Mouse (Mus musculus): ENCODE results near the gene Kcnd3. TPM values are rescaled to one million over a fixed set of nuclear protein-coding genes. Genes with fewer than 3 reads are reported as not detected.

Gene Kcnd3
- polyA plus RNA-seq, 1 experiment from 2014 or later, result 0.02 TPM

DNA sequence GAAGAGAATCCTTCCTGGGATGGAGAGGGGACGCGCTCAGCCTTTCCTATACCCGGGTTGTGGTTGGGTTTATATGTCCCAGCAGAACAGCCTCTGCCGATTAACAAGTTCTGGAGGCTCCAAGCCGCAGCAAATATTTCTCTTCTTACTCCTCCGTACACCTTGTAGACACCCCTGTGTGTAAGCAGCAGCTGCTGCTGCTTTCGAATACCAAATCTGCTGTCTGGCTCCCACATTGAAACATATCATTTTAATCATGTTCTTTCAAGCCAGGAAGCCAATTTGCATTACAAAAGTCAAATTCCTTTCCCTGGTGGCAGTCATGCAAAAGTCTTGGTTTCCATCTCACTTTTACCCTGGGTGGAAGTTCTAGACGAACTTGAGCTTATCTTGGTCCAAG, 76.7 kb downstream of the Kcnd3 start:
- Histone ChIP-seq H3K4me3 (ENCODE audit: low read depth, low read length) (no peak overlapping the region), H3K27me3 (ENCODE audit: insufficient read depth, low read length) (no peaks in the 10 kb centered on the region), H3K9ac (replicated peaks) (no peak overlapping the region), H3K36me3 (replicated peaks; ENCODE audit: insufficient read depth, low read length) (no peaks in the 10 kb centered on the region), H3K9me3 (ENCODE audit: low read length) (no peaks in the 10 kb centered on the region), H3K4me1 (ENCODE audit: insufficient read depth) (no peaks in the 10 kb centered on the region), H3K27ac (ENCODE audit: low read depth) (no peak overlapping the region), H3K4me2 (ENCODE audit: low read depth, low read length) (no peak overlapping the region)
- DNase-seq (no peak), ATAC-seq (no peak)
- 63% methylated on average over 8 of the region's 8 CpGs for WGBS (ENCODE audit: insufficient replicate concordance)
- no peak for TF ChIP-seq EP300 (IDR thresholded peaks at IDR 0.05; ENCODE audit: low read depth)
- no peak for TF ChIP-seq CTCF (IDR thresholded peaks at IDR 0.05; ENCODE audit: low read depth)

DNA sequence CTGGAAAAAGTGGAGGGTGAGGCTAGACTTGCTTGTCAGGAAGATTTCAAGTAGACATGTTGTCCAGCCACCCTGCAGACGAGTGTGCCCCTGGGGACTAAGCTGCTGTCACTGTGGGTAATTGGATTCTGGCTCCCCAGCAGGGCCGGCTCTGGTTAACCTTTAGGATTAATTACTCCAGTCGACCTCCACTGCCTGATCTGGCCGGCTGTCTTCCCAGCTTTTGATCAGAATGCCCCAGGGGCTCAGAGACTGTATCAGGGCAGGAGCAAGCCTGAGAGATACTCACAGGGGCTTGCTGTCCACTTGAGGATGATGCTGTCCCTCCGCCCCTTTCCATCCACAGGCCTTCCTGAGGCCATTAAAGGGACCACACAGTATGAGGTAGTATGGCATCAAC, 77.6 kb downstream of the Kcnd3 start:
- no peaks in the 10 kb centered on the region for H3K4me1 ChIP-seq (ENCODE audit: insufficient read depth)
- H3K27me3 ChIP-seq (ENCODE audit: insufficient read depth, low read length), result no peaks in the 10 kb centered on the region
- no peaks in the 10 kb centered on the region for H3K9me3 ChIP-seq (ENCODE audit: low read length)
- TF ChIP-seq CTCF (IDR thresholded peaks at IDR 0.05; ENCODE audit: low read depth), result no peak
- no peak for TF ChIP-seq EP300 (IDR thresholded peaks at IDR 0.05; ENCODE audit: low read depth)
- no peaks in the 10 kb centered on the region for H3K36me3 ChIP-seq (replicated peaks; ENCODE audit: insufficient read depth, low read length)
- H3K9ac ChIP-seq (replicated peaks), result no peak overlapping the region
- ATAC-seq (no peak), DNase-seq (no peak)
- no peak overlapping the region for H3K27ac ChIP-seq (ENCODE audit: low read depth)
- H3K4me2 ChIP-seq (ENCODE audit: low read depth, low read length), result no peak overlapping the region
- no peak overlapping the region for H3K4me3 ChIP-seq (ENCODE audit: low read depth, low read length)
- WGBS (ENCODE audit: insufficient replicate concordance), result 18% methylated on average over 5 of the region's 5 CpGs

DNA sequence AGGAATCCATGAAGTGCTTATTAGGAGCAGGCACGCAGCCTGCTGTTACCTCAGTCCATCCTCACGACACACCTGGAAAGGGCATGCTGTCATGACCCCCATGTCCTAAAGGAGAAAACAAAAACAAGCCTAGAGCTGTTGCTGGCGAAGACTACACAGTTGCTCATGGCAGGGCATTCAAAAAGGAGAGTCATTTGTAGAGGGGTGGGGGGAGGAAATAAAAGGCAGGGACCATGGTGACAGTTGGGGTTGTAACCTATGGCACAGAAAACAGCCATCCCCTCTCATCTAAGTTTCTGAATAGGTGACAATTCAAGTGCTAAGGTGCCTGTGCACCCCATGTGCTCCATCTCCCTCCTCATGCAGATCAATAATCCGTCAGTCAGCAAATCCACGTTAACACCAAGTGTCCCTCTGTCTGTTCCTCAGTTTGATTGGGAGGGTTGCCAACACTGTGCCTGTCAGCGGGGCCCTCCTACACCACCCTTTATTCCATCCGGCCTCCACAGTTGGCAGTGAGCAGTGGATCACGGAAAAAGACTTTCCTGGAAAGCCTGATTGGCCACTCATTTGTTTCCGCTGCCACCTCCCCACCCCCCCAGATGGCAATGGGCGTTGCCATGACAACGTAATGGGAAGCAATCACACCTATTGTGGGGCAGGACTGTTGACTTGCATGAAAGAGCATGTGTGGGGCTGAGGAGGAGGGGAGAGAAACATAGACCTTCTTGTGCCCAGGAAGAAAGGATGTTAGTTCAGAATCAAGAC, 78.4 kb downstream of the Kcnd3 start:
- Histone ChIP-seq H3K4me2 (ENCODE audit: low read depth, low read length) (no peak overlapping the region), H3K27ac (ENCODE audit: low read depth) (no peak overlapping the region), H3K9me3 (ENCODE audit: low read length) (no peaks in the 10 kb centered on the region), H3K4me3 (ENCODE audit: low read depth, low read length) (no peak overlapping the region), H3K4me1 (ENCODE audit: insufficient read depth) (no peaks in the 10 kb centered on the region), H3K9ac (replicated peaks) (no peak overlapping the region), H3K27me3 (ENCODE audit: insufficient read depth, low read length) (no peaks in the 10 kb centered on the region), H3K36me3 (replicated peaks; ENCODE audit: insufficient read depth, low read length) (no peaks in the 10 kb centered on the region)
- 34% methylated on average over 11 of the region's 11 CpGs for WGBS (ENCODE audit: insufficient replicate concordance)
- ATAC-seq (no peak), DNase-seq (no peak)
- TF ChIP-seq EP300 (IDR thresholded peaks at IDR 0.05; ENCODE audit: low read depth), result no peak
- no peak for TF ChIP-seq CTCF (IDR thresholded peaks at IDR 0.05; ENCODE audit: low read depth)

DNA sequence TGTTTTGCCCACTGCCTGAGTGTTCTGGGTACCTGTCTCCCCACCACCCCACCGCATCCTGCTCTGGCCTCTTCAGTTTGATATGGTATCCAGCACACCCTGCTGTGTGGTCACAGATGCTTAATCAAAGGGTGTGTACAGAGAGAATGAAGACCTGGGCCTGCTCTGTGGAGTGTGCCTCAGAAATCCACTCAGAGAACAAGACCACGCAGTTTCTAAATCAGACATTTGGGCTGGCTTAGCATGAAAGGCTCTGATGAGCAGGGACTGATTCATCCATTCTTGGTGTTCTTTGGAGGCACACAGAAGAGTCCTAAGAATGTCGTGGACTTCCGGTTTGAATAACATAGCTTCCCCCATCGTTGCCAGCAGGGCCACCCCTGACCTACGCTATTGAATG, 86.3 kb downstream of the Kcnd3 start:
- H3K9ac ChIP-seq (replicated peaks), result no peak overlapping the region
- no peak for TF ChIP-seq EP300 (IDR thresholded peaks at IDR 0.05; ENCODE audit: low read depth)
- TF ChIP-seq CTCF (IDR thresholded peaks at IDR 0.05; ENCODE audit: low read depth), result no peak
- H3K27me3 ChIP-seq (ENCODE audit: insufficient read depth, low read length), result no peaks in the 10 kb centered on the region
- H3K4me2 ChIP-seq (ENCODE audit: low read depth, low read length), result no peak overlapping the region
- no peaks in the 10 kb centered on the region for H3K4me1 ChIP-seq (ENCODE audit: insufficient read depth)
- H3K27ac ChIP-seq (ENCODE audit: low read depth), result no peak overlapping the region
- H3K4me3 ChIP-seq (ENCODE audit: low read depth, low read length), result no peak overlapping the region
- 54% methylated on average over 6 of the region's 6 CpGs for WGBS (ENCODE audit: insufficient replicate concordance)
- DNase-seq, result no peak
- ATAC-seq, result no peak
- H3K36me3 ChIP-seq (replicated peaks; ENCODE audit: insufficient read depth, low read length), result no peaks in the 10 kb centered on the region
- no peaks in the 10 kb centered on the region for H3K9me3 ChIP-seq (ENCODE audit: low read length)

DNA sequence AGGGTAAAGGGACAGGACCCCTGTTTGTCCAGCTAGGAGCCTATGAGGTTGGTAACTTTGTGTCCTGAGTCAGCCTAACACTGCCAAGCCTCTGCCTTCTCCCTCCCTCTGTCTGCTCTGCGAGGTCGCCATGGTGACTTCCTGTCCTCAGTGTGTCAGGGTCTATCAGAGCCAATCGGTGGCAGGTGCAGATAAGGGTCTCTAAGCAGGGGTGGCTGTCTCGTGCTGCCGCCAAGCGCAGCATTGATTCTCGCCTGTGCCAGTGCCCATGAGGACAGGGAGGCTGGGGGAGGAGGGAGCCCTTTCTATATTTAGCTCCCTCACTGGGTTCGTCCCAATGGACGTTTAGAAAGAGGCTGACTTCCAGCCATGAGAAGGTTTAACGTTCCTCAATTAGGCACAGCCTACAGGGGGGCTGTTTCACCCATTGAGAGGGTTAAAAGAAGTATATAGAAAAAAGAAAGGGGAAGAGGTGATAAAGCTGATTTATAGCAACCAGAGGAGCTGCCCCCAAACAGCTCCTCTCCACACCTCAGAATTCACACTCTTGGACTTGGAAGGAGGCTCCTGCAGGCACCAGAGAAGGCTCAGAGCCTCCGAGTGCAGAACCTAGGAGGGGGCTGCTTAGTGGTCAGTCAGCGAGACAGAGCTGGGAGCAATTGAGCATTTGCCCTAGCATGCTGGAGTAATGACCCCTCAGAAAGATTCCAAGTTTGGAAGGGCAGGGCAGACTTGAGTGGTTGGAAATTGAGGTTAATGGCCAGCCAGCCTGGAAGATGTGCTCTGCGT, 86.9 kb downstream of the Kcnd3 start:
- Histone ChIP-seq H3K9ac (replicated peaks) (no peak overlapping the region), H3K4me1 (ENCODE audit: insufficient read depth) (no peaks in the 10 kb centered on the region), H3K4me2 (ENCODE audit: low read depth, low read length) (no peak overlapping the region), H3K4me3 (ENCODE audit: low read depth, low read length) (no peak overlapping the region), H3K27ac (ENCODE audit: low read depth) (no peak overlapping the region), H3K36me3 (replicated peaks; ENCODE audit: insufficient read depth, low read length) (no peaks in the 10 kb centered on the region), H3K9me3 (ENCODE audit: low read length) (no peaks in the 10 kb centered on the region), H3K27me3 (ENCODE audit: insufficient read depth, low read length) (no peaks in the 10 kb centered on the region)
- no peak for DNase-seq
- 6% methylated on average over 13 of the region's 13 CpGs for WGBS (ENCODE audit: insufficient replicate concordance)
- no peak for ATAC-seq
- TF ChIP-seq CTCF (IDR thresholded peaks at IDR 0.05; ENCODE audit: low read depth) (no peak), EP300 (IDR thresholded peaks at IDR 0.05; ENCODE audit: low read depth) (no peak)

DNA sequence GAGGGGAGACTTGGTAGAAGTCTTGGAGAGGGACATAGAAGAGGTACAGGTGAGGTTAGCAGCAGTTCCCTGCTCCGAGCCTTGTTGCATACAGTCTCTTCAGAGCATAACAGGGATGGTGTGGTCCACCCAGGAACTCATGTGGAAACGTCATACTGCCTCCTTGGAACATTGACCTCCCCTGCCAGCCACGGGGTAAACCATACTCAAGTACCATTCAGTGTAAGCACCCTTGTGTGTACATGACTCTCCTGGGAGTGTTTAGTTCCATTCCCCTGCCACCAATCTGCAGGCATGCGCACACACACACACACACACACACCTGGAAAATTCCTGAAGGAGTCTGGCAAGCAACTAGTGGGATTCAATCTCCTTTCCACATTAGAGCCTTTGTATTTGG, 90.6 kb downstream of the Kcnd3 start:
- TF ChIP-seq CTCF (IDR thresholded peaks at IDR 0.05; ENCODE audit: low read depth) (no peak), EP300 (IDR thresholded peaks at IDR 0.05; ENCODE audit: low read depth) (no peak)
- H3K4me3 ChIP-seq (ENCODE audit: low read depth, low read length), result no peak overlapping the region
- ATAC-seq (no peak), DNase-seq (no peak)
- H3K27me3 ChIP-seq (ENCODE audit: insufficient read depth, low read length), result no peaks in the 10 kb centered on the region
- no peaks in the 10 kb centered on the region for H3K4me1 ChIP-seq (ENCODE audit: insufficient read depth)
- H3K9me3 ChIP-seq (ENCODE audit: low read length), result no peaks in the 10 kb centered on the region
- 64% methylated on average over 4 of the region's 4 CpGs for WGBS (ENCODE audit: insufficient replicate concordance)
- no peak overlapping the region for H3K27ac ChIP-seq (ENCODE audit: low read depth)
- H3K9ac ChIP-seq (replicated peaks), result no peak overlapping the region
- H3K36me3 ChIP-seq (replicated peaks; ENCODE audit: insufficient read depth, low read length), result no peaks in the 10 kb centered on the region
- H3K4me2 ChIP-seq (ENCODE audit: low read depth, low read length), result no peak overlapping the region

Measured in liver, postnatal 0 days (tissue).